Mouse (Mus musculus) CH12F3 (cell line): ENCODE results near the gene Duxbl2.
"Not testable (repeated sequence)": the region's sequence is repeated elsewhere in the genome, so short reads cannot be mapped to it uniquely, and the experiment has no call there.

Experiments used
- in situ Hi-C: fragments of 300-500 bp; cut with MboI; formaldehyde crosslinking; loops from 2 replicates; pipeline ENCODE4 v1.14.3; 2020; ENCODE audit warnings: low sequenced_read_pairs

Gene Duxbl2

GRCm38 (mm10) chr14:26118150-26118549, at the start of gene Duxbl2:
Gene Duxbl2, plus strand, starts transcription at chr14:26118349.
- in situ Hi-C loops = not testable (repeated sequence)

DNA sequence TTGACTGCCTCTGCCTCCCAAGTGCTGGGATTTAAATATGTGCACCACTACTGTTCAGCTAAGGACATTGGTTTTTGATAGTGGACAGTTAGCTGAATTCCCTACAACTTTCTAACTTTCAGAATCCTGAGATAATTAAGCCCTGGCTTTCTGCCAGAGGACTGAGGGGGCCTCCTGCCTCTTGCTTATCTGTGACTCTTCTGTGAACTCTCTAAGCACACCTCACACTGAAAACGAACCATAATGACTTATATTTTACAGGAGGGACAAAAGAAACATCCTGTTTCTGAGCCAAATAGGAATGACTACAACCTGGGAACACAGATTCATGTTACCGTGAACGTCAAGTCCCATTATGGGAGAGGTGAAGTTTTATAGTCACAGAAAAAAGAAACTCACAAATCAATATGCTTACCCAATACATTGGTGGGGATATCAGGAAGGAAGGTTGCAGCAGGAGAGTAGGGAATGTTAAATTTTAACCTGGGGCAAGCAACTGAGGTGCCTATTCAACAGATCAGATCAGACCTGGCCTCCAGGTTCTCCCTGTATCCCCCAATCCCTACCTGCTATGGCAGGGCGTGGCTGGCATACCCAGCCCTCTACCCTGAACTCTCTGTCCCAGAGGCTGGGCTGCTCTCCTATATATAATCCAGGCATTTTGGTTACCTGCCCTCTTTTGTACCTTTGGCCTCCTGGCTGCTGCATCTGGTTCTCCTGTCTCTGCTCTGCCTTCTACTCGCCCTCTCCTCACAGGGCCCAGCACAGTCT, 41.3 kb upstream of the Duxbl2 start:
- in situ Hi-C loops = not testable (repeated sequence)

GRCm38 (mm10) chr14:26081216-26081615, 36.9 kb upstream of the Duxbl2 start, which contains the start of gene Cphx2:
Gene Cphx2, plus strand, starts transcription at chr14:26081516.
- in situ Hi-C loops = not testable (repeated sequence)

DNA sequence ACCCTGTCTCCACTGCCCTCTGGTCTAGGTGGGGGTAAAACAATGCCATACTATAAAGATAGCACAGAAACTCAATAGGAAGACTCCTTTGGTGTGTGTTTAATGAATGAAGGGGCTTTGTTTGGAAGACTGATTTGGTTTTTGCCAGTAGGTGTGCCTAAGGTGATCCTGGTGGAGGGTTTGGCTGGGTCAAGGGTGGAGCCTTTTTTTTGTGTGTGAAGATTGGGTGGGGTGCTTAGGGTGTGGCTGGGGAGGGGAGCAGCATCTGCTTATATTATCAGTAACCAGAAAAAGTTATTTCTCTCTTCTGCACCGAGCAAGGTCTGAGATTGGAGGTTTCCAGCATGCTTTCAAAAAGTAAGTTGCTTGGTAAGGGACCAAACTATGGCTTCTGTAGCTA, 36.2 kb upstream of the Duxbl2 start, which contains the start of gene Cphx3:
Gene Cphx3 (plus strand): TSS at position 301 of the 400 bp plus-strand sequence.
- in situ Hi-C loops = not testable (repeated sequence)

DNA sequence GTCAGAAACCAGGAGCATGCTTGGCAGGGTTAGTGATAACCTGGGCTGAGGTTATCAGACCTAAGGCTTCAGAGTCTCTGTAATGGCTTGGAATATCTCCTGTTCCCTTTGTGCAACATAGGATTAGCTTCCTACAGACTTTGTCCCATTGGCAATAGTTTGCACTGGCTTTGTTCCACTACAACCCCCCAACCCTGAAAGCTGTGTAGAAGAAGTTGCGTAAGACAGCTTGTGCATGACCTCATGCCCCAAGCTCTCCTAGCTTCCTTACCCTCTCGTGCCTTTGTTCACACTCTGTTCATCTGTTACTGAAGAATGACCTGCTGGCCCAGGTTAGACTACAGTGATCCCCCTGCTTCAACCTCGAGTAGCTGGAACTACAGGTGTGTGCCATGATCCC, 20.5 kb upstream of the Duxbl2 start:
- in situ Hi-C loops = not testable (repeated sequence)

GRCm38 (mm10) chr14:26118550-26119000, 426 bp downstream of the Duxbl2 start:
- in situ Hi-C loops = not testable (repeated sequence)

DNA sequence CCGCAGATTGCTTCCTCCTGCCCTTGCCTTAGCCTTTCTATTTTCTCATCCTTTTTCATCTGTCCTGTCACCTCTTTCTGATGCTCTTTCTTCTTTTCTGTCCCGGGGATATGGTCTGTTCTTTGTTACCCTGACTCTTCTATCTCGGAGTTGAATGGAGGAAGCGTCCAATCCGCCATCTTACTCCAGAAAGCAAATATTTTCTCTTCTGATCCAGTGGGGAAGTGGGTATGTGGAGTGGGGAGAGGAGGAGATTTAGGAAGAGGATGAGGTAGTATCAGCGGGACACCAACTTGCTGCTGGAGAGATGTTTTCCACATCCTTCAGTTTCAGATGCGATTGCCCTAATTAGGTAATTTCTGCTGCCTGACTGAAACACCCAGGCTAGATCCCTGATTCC, 946 bp downstream of the Duxbl2 start:
- in situ Hi-C loops = not testable (repeated sequence)

- in situ Hi-C loops = not testable (repeated sequence)
These were observed 28.9 kb downstream of the Duxbl2 start for GRCm38 (mm10) chr14:26147095-26147494.

DNA sequence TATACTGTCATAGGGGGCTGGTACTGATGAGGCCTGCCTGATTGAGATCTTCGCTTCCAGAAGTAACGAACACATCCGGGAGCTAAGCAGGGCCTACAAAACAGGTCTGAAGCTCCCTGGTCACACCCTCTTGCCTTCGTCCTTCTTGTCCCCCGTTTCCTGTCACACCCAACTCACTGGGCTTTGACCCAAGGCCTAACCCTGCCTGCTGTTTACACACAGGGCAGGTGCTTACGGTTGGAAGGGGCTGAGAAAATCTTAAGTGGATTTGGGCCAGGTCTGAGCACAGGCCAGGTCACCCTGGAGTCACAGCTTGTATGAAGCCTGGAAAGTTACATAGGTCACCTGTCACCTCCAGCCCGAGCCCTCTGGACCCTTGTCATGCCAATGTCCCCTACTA, 37.9 kb downstream of the Duxbl2 start:
- in situ Hi-C loops = not testable (repeated sequence)

DNA sequence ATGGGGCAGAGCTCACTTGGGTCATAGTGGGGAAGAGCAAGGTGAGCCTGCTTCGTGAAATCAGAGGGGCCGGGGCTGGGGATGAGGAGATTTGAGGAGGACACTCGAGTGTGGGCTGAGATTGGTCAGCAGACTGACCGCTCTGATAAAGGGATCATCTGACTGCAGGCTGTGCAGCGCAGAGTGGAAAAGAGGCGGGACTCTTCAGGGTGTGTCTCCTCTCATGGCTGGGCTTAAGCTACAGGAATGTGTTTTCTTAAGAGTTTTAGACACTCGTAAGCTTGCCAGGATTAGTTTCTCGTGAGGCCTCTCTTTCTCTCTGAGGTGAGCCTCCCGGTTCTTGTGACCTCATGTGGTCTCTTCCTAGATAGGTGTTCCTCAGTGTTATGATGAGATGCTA, 43.0 kb downstream of the Duxbl2 start:
- in situ Hi-C loops = not testable (repeated sequence)

GRCm38 (mm10) chr14:26162423-26162822, 44.3 kb downstream of the Duxbl2 start:
- in situ Hi-C loops = not testable (repeated sequence)

DNA sequence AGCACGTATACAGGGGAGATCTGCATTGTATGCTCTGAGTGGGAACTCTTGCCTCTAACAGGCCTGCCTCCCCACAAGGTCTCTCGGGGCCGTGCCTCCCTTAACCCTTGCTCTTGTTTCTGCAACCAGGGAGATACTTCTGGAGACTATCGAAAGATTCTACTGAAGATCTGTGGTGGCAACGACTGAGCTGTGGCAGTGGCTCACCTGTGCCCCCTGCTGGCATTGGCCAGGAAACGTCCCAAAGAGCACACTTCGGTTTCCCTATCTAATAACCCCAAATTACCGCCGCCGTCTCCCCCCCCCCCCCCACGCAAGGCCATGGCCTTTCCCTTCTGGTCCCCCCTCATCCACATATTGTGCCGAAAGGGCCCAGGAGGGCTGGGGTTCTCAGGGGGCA, 47.1 kb downstream of the Duxbl2 start:
- in situ Hi-C loops = not testable (repeated sequence)

DNA sequence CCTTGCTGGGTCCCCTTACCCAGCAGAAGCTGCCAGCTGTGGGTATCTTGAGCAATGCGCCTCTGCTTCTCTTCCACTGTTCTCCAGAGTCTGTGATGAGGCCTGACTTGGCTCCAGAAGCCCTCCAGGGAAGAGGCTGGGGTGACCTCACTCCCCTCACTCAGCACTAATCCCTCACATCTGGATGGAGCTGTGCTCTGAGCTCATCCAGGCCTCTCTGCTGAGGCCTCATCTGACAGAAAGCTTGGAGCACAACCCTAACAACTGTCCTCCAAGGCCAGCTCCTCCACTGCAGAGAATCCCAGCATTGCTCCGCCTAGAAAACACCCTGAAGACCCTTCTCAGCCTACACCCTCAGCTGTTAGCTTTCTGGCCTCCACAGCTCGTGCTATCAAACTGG, 55.8 kb downstream of the Duxbl2 start:
- in situ Hi-C loops = not testable (repeated sequence)

DNA sequence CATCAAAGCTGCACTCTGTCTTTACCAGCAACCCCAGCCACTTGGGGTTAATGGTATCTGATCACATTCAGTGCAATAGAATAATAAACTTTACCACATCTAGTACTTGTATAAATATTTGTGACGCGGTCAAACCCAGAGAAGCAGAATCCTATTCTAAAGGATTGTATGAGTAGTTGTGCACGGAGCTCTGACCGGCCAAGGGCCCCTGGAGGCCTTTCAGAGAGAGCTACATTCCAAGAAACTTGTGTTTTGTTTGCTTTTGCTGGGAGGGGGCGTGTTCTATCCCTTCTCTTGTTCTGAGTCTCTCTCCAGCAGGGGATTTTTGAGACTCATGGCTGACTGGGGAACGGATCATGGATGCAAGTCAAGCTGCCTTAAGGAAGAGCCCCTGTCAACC, 56.9 kb downstream of the Duxbl2 start:
- in situ Hi-C loops = not testable (repeated sequence)
